Comparison of ENCODE assay signal across 8 mouse cellular contexts in genomic region chr7:4445216-4445791, GRCm38 (mm10). TPM values are rescaled to one million over a fixed set of nuclear protein-coding genes. Genes with fewer than 3 reads are reported as not detected.
DNase-seq lines count a peak whose midpoint lies in the region; ATAC-seq lines count a peak whose summit lies in the region.

Gene Rdh13, minus strand, starts transcription at chr7:4445649.

- H3K4me3 ChIP-seq in heart, embryonic 10.5 days, result peak within 1 kb of the TSS; percentile 76
- H3K4me3 ChIP-seq in kidney, embryonic 15.5 days (replicated peaks), result peak within 1 kb of the TSS; percentile 61

- H3K27ac ChIP-seq in heart, embryonic 10.5 days, result peak within 1 kb of the TSS; percentile 93
- H3K27ac ChIP-seq in kidney, embryonic 15.5 days, result peak within 1 kb of the TSS; percentile 76

- ATAC-seq in erythroblast, adult 5-6 weeks (replicated peaks; ENCODE audit: low FRiP score, poor library complexity, severe bottlenecking), result peak; percentile 99
- peak; percentile 96 for ATAC-seq in kidney, embryonic 15.5 days (replicated peaks; ENCODE audit: low FRiP score)
- ATAC-seq in monocyte, adult 5-6 weeks (replicated peaks; ENCODE audit: insufficient number of reproducible peaks, low FRiP score, low TSS enrichment, poor library complexity, severe bottlenecking), result peak; percentile 93

- H3K36me3 ChIP-seq in heart, embryonic 10.5 days, result peaks cover 42% of the 10 kb centered on the region
- H3K36me3 ChIP-seq in kidney, embryonic 15.5 days, result peaks cover 39% of the 10 kb centered on the region

- H3K4me1 ChIP-seq in heart, embryonic 10.5 days, result 0 out of 2 replicates have a peak, but pooled peaks cover 5% of the 10 kb centered on the region
- peaks cover 6% of the 10 kb centered on the region for H3K4me1 ChIP-seq in kidney, embryonic 15.5 days

- H3K9ac ChIP-seq in kidney, embryonic 15.5 days, result peak within 1 kb of the TSS; percentile 56

- H3K4me2 ChIP-seq in kidney, embryonic 15.5 days, result peak within 1 kb of the TSS; percentile 68

- under 1% methylated on average over 35 of the region's 35 CpGs for WGBS in heart, embryonic 10.5 days
- under 1% methylated on average over 35 of the region's 35 CpGs for WGBS in kidney, embryonic 15.5 days

- peak; percentile 79 to 83 for DNase-seq in B cell, adult 2 months
- DNase-seq in brain, adult 2 months (ENCODE audit: low read depth, low spot score), result peak; percentile 98
- peak; percentile 96 for DNase-seq in heart, embryonic 10.5 days (ENCODE audit: low spot score)
- peak; percentile 84 for DNase-seq in liver
- peak; percentile 78 to 86 for DNase-seq in spleen, postnatal 4 days (ENCODE audit: low spot score in 2 of 2)

- H3K9me3 ChIP-seq in heart, embryonic 10.5 days, result no peaks in the 10 kb centered on the region
- H3K9me3 ChIP-seq in kidney, embryonic 15.5 days (replicated peaks), result no peaks in the 10 kb centered on the region

- H3K27me3 ChIP-seq in heart, embryonic 10.5 days (ENCODE audit: insufficient read depth, poor library complexity, severe bottlenecking), result no peaks in the 10 kb centered on the region
- H3K27me3 ChIP-seq in kidney, embryonic 15.5 days, result no peaks in the 10 kb centered on the region

RNA-seq across cellular contexts. Expression of gene Rdh13, which starts in this region (rescaled TPM):
- 0.77 and 3.6 TPM in 2 replicates for total RNA-seq in erythroblast, adult 5-6 weeks (2015; ENCODE audit: low replicate concordance)
- total RNA-seq in erythroblast, adult 5-6 weeks (2017; ENCODE audit: low replicate concordance), result 2.6 and 3.5 TPM in 2 replicates
- 32.9 and 37.0 TPM in 2 replicates for polyA plus RNA-seq in heart, embryonic 10.5 days (2016; fragmentation: Nextera tagmentation; extraction: Ambion mirVana)
- 30.5 and 30.6 TPM in 2 replicates for polyA plus RNA-seq in kidney, embryonic 15.5 days (2015; fragmentation: Nextera tagmentation; extraction: Ambion mirVana)
- 2.8 to 5.5 TPM (median 5.2 TPM) in 3 replicates for total RNA-seq in monocyte, adult 5-6 weeks (2017)

Comparison
In these comparisons a context has a peak if more than half of its experiments do, and no peak if none do; other contexts are left out.
1. Peak in every context shown above with its lines: DNase-seq, ATAC-seq, H3K4me3 ChIP-seq and H3K27ac ChIP-seq.